Mouse (Mus musculus) erythroblast, embryonic 14.5 days (primary cell): ENCODE results near the gene Pdss1. TPM values are rescaled to one million over a fixed set of nuclear protein-coding genes. Genes with fewer than 3 reads are reported as not detected.
"Not testable (repeated sequence)": the region's sequence is repeated elsewhere in the genome, so short reads cannot be mapped to it uniquely, and the experiment has no call there.

Source experiments
- H3K27me3 ChIP-seq: 2 replicates; pipeline ENCODE4 v1.6.1; 2012; ENCODE audit warnings: inconsistent platforms; ENCODE audit not compliant: control insufficient read depth
- H3K36me3 ChIP-seq: 2 replicates; pipeline ENCODE4 v1.6.1; 2012; ENCODE audit warnings: mild to moderate bottlenecking, inconsistent platforms; ENCODE audit not compliant: control insufficient read depth
- H3K4me1 ChIP-seq: 2 replicates; pipeline ENCODE4 v1.6.1; 2012; ENCODE audit warnings: inconsistent platforms; ENCODE audit not compliant: control insufficient read depth
- H3K4me3 ChIP-seq: replicated peaks from 2 replicates; pipeline ENCODE3; 2012; ENCODE audit warnings: moderate library complexity, mild to moderate bottlenecking, inconsistent platforms
- H3K9me3 ChIP-seq: 2 replicates; pipeline ENCODE4 v1.6.1; 2012; ENCODE audit warnings: low read length, inconsistent platforms, mixed read lengths; ENCODE audit not compliant: control insufficient read depth
- GATA1 ChIP-seq: IDR thresholded peaks from 2 replicates; pipeline ENCODE4 v1.6.1; 2012; ENCODE audit warnings: low read length, inconsistent platforms, mixed read lengths
- TAL1 ChIP-seq: IDR thresholded peaks from 3 replicates; pipeline ENCODE4 v1.6.1; 2012; ENCODE audit warnings: low read length, inconsistent platforms, mixed read lengths
- polyA plus RNA-seq: library from polyadenylated mRNA; stranded (reverse); fragments of >175 nt; gene quantifications from 2 replicates; pipeline ENCODE4 v1.2.3, GENCODE M21; 2012

Pdss1 gene
- 0.31 and 0.36 TPM in 2 replicates for polyA plus RNA-seq

- Histone ChIP-seq H3K36me3 (peaks cover 13% of the 10 kb centered on the region), H3K4me1 (peaks cover 25% of the 10 kb centered on the region), H3K4me3 (peak within 1 kb of the TSS; percentile 99), H3K27me3 (no peaks in the 10 kb centered on the region), H3K9me3 (no peaks in the 10 kb centered on the region)
- TF ChIP-seq GATA1 (no peak), TAL1 (no peak)
Observed at GRCm38 (mm10) chr2:22895282-22896273, at the start of gene Pdss1. Gene Pdss1, plus strand, starts transcription at chr2:22895522.

GRCm38 (mm10) chr2:22851900-22852299 lies 43.4 kb upstream of the Pdss1 start:
- Histone ChIP-seq H3K27me3 (no peaks in the 10 kb centered on the region), H3K36me3 (peaks cover 24% of the 10 kb centered on the region), H3K4me1 (no peaks in the 10 kb centered on the region), H3K9me3 (no peaks in the 10 kb centered on the region), H3K4me3 (no peak overlapping the region)
- no peak for TF ChIP-seq GATA1
- TF ChIP-seq TAL1: no peak

DNA sequence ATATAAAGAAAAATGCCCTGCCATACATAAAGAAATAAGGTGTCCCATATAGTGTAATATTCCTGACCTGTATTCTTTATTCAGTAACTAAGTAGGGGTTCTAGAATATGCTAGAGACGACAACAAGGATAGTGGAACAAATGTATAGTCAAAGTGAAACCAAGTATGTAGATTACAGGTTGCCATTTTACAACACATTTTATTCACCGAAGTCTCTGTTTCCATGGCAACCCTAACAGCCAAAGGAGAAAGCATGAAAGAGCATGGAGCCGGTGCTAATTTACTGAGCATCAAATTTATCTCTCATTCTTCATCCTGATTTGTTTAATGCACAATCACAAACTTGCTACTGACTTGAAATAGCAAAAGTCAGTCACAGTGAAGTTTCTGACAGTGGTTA lies 37.8 kb upstream of the Pdss1 start:
- Histone ChIP-seq H3K36me3 (peaks cover 13% of the 10 kb centered on the region), H3K27me3 (no peaks in the 10 kb centered on the region), H3K9me3 (no peaks in the 10 kb centered on the region), H3K4me3 (no peak overlapping the region), H3K4me1 (no peaks in the 10 kb centered on the region)
- no peak for TF ChIP-seq TAL1
- no peak for TF ChIP-seq GATA1

GRCm38 (mm10) chr2:22862194-22862593 lies 33.1 kb upstream of the Pdss1 start:
- no peaks in the 10 kb centered on the region for H3K9me3 ChIP-seq
- TF ChIP-seq TAL1 (no peak), GATA1 (no peak)
- peaks cover 9% of the 10 kb centered on the region for H3K36me3 ChIP-seq
- H3K4me1 ChIP-seq: no peaks in the 10 kb centered on the region
- no peaks in the 10 kb centered on the region for H3K27me3 ChIP-seq
- no peak overlapping the region for H3K4me3 ChIP-seq

GRCm38 (mm10) chr2:22864394-22865037 lies 30.8 kb upstream of the Pdss1 start:
- H3K27me3 ChIP-seq, H3K9me3 ChIP-seq, H3K4me1 ChIP-seq, H3K4me3 ChIP-seq: not testable (repeated sequence)
- peaks cover 16% of the 10 kb centered on the region for H3K36me3 ChIP-seq

DNA sequence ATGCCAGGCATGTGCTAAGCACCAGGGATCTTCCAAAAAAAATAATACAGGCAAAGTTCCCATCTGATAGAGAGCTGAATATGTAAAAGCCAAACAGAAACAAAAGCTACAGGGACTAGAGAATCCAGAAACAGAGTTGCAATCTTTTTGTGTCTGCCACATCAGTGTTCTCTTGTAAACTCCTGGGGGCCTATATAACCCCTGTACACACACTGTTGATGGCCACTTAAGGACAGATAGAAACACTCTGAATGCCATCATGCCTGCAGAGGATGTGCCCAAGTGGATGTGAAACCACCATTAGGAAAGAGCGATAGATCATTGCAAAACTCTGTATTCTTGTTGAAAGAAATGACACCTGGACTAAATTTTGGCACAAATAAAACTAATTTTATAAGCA lies 29.5 kb upstream of the Pdss1 start:
- no peaks in the 10 kb centered on the region for H3K9me3 ChIP-seq
- no peaks in the 10 kb centered on the region for H3K4me1 ChIP-seq
- H3K4me3 ChIP-seq: no peak overlapping the region
- peaks cover 20% of the 10 kb centered on the region for H3K36me3 ChIP-seq
- TF ChIP-seq GATA1 (no peak), TAL1 (no peak)
- no peaks in the 10 kb centered on the region for H3K27me3 ChIP-seq

GRCm38 (mm10) chr2:22866894-22867424 lies 28.4 kb upstream of the Pdss1 start:
- H3K36me3 ChIP-seq: peaks cover 24% of the 10 kb centered on the region
- H3K9me3 ChIP-seq: no peaks in the 10 kb centered on the region
- no peak overlapping the region for H3K4me3 ChIP-seq
- TF ChIP-seq GATA1: no peak
- no peak for TF ChIP-seq TAL1
- no peaks in the 10 kb centered on the region for H3K27me3 ChIP-seq
- H3K4me1 ChIP-seq: no peaks in the 10 kb centered on the region

DNA sequence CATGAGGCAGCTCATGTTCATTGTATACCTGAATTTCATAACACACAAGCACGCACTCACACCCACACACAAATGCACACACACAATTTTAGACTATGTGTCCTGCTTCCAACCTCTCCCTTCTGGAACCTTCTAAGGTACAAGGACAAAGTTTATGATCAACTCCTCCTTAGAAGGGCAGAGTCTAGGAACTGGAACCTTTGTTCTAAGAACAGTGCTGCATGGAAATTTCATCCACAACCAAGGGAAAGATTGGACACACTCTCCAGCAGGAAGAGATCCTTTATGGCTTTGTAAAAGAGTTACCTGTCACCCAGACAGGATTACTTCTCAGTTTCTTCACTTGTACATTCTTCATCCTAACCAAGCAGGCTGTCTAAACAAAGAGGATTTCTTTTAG lies 22.2 kb upstream of the Pdss1 start:
- TF ChIP-seq GATA1: no peak
- TF ChIP-seq TAL1: no peak
- H3K9me3 ChIP-seq: no peaks in the 10 kb centered on the region
- no peaks in the 10 kb centered on the region for H3K27me3 ChIP-seq
- peaks cover 21% of the 10 kb centered on the region for H3K36me3 ChIP-seq
- no peak overlapping the region for H3K4me3 ChIP-seq
- H3K4me1 ChIP-seq: no peaks in the 10 kb centered on the region

GRCm38 (mm10) chr2:22874628-22875027 lies 20.7 kb upstream of the Pdss1 start:
- Histone ChIP-seq H3K27me3 (no peaks in the 10 kb centered on the region), H3K4me1 (no peaks in the 10 kb centered on the region), H3K36me3 (peaks cover 18% of the 10 kb centered on the region), H3K9me3 (no peaks in the 10 kb centered on the region), H3K4me3 (no peak overlapping the region)
- TF ChIP-seq GATA1: no peak
- TF ChIP-seq TAL1: no peak
